Mouse (Mus musculus) limb, embryonic 11.5 days (tissue): ENCODE data around the gene Fig4. TPM values are rescaled to one million over a fixed set of nuclear protein-coding genes. Genes with fewer than 3 reads are reported as not detected.

ENCODE experiments used
- ATAC-seq: fragments of 200-750 bp; cut with Nextera tagmentation; 2 replicates; pipeline ENCODE4 v1.8.0; 2017; ENCODE audit warnings: low read depth; ENCODE audit not compliant: insufficient number of reproducible peaks, low FRiP score, low TSS enrichment
- DNase-seq: peaks from one replicate; pipeline ENCODE4 v3.0.0-alpha.2; 2015; ENCODE audit warnings: low spot score
- H3K27ac ChIP-seq: fragments of 300-500 bp; sonication (generic); replicated peaks from 2 replicates; pipeline ENCODE4 v1.5.1; 2014; ENCODE audit warnings: low read depth, mild to moderate bottlenecking, low read length
- H3K27me3 ChIP-seq: fragments of 300-500 bp; sonication (generic); 2 replicates; pipeline ENCODE4 v1.6.1; 2014; ENCODE audit warnings: mild to moderate bottlenecking, low read length, mixed read lengths; ENCODE audit not compliant: control insufficient read depth, insufficient read depth
- H3K36me3 ChIP-seq: fragments of 300-500 bp; sonication (generic); 2 replicates; pipeline ENCODE4 v1.6.1; 2014; ENCODE audit warnings: mild to moderate bottlenecking, low read length, moderate library complexity, mixed read lengths; ENCODE audit not compliant: control insufficient read depth, insufficient read depth
- H3K4me1 ChIP-seq: fragments of 300-500 bp; sonication (generic); 2 replicates; pipeline ENCODE4 v1.6.1; 2014; ENCODE audit warnings: low read length, mixed read lengths; ENCODE audit not compliant: control insufficient read depth, insufficient read depth
- H3K4me2 ChIP-seq: fragments of 300-500 bp; sonication (generic); 2 replicates; pipeline ENCODE4 v1.6.1; 2014; ENCODE audit warnings: low read depth, mild to moderate bottlenecking, moderate library complexity; ENCODE audit not compliant: severe bottlenecking
- H3K4me3 ChIP-seq: fragments of 300-500 bp; sonication (generic); 2 replicates; pipeline ENCODE4 v1.5.1; 2014; ENCODE audit warnings: low read depth, low read length
- H3K9ac ChIP-seq: fragments of 300-500 bp; sonication (generic); 2 replicates; pipeline ENCODE4 v1.6.1; 2014; ENCODE audit warnings: mild to moderate bottlenecking, low read length
- H3K9me3 ChIP-seq: fragments of 300-500 bp; sonication (generic); 2 replicates; pipeline ENCODE4 v1.6.1; 2016; ENCODE audit warnings: low read length; ENCODE audit not compliant: control insufficient read depth
- WGBS: fragments of 180-500 bp; shearing (Covaris S2); extraction: QIAGEN DNeasy Blood & Tissue Kit; methylation state at CpG from one replicate; pipeline ENCODE4 v1.1.7; 2014; 5-methylcytosine and 5-hydroxymethylcytosine counted together
- polyA plus RNA-seq: library from polyadenylated mRNA; unstranded; fragments of >200 nt; fragmentation: Nextera tagmentation; extraction: Ambion mirVana; gene quantifications from 2 replicates; pipeline ENCODE4 v1.2.1, GENCODE M21; 2014

Gene Fig4
- polyA plus RNA-seq, 1 experiment from 2014 or later = 15.1 TPM

- Histone ChIP-seq H3K9me3 (no peaks in the 10 kb centered on the region), H3K27ac (no peak overlapping the region), H3K27me3 (no peaks in the 10 kb centered on the region), H3K4me2 (no peak overlapping the region), H3K4me1 (no peaks in the 10 kb centered on the region), H3K36me3 (no peaks in the 10 kb centered on the region), H3K4me3 (no peak overlapping the region), H3K9ac (no peak overlapping the region)
- ATAC-seq = no peak
- DNase-seq = no peak
- WGBS = 72% methylated on average over 6 of the region's 6 CpGs
Observed at GRCm38 (mm10) chr10:41280177-41280576, 22.9 kb downstream of the Fig4 start.

DNA sequence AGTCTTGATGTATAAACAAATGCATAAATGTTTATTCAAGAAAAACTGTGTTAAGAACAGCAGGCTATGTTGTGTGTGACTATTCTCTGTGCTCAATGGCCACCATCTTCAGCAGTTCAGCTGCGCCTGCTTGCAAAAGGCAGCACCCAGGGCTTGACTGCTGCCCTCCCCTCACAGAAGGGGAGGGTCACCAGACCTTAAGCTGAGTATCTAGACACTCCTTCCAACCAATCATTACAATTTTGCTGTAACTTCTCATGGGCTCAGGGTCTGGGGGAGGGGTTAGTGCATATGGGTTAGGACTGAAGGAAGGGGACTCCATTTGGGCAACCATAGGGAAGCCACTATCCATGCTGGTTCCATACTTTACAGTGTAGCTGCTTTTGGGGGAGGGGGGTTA is 24.3 kb downstream of the Fig4 start:
- Histone ChIP-seq H3K4me2 (no peak overlapping the region), H3K27ac (no peak overlapping the region), H3K4me3 (no peak overlapping the region), H3K27me3 (no peaks in the 10 kb centered on the region), H3K9me3 (no peaks in the 10 kb centered on the region), H3K36me3 (no peaks in the 10 kb centered on the region), H3K4me1 (no peaks in the 10 kb centered on the region), H3K9ac (no peak overlapping the region)
- WGBS = 95% methylated on average over 1 of the region's 1 CpGs
- no peak for ATAC-seq
- no peak for DNase-seq

- Histone ChIP-seq H3K4me3 (no peak overlapping the region), H3K27me3 (no peaks in the 10 kb centered on the region), H3K36me3 (no peaks in the 10 kb centered on the region), H3K4me1 (no peaks in the 10 kb centered on the region), H3K27ac (no peak overlapping the region), H3K9ac (no peak overlapping the region), H3K9me3 (no peaks in the 10 kb centered on the region), H3K4me2 (no peak overlapping the region)
- ATAC-seq (no peak), DNase-seq (no peak)
- 77% methylated on average over 1 of the region's 1 CpGs for WGBS
Observed at GRCm38 (mm10) chr10:41274871-41275270, 28.2 kb downstream of the Fig4 start.

DNA sequence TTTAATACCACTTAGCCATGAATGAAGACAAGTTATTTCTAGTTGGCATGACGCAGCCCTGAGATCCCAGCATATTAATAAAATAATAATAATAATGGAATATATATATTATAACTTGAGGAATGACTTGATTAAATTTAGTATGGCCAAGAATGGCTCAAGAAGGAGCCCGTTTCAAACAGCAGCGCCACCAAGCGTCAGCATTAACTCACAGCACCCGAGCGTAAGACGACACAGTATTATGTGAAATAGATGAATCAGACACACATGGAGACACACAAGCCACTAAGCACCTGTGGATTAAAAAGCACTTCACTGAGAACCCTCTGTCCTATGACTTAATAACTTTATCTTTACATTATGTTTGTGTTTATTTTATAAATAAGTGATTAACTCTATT is 31.2 kb downstream of the Fig4 start:
- WGBS = 54% methylated on average over 7 of the region's 7 CpGs

GRCm38 (mm10) chr10:41261889-41262288 is 41.2 kb downstream of the Fig4 start:
- no peaks in the 10 kb centered on the region for H3K9me3 ChIP-seq
- no peak overlapping the region for H3K4me2 ChIP-seq
- H3K36me3 ChIP-seq = no peaks in the 10 kb centered on the region
- ATAC-seq (no peak), DNase-seq (no peak)
- H3K27ac ChIP-seq = no peak overlapping the region
- H3K27me3 ChIP-seq = no peaks in the 10 kb centered on the region
- H3K4me1 ChIP-seq = peaks cover 4% of the 10 kb centered on the region; the same call in 1 of the 2 replicates
- no peak overlapping the region for H3K9ac ChIP-seq
- no peak overlapping the region for H3K4me3 ChIP-seq

More for the DNA sequence above, 31.2 kb downstream of the Fig4 start:
- H3K4me1 ChIP-seq = no peaks in the 10 kb centered on the region
- H3K36me3 ChIP-seq = no peaks in the 10 kb centered on the region
- no peaks in the 10 kb centered on the region for H3K27me3 ChIP-seq
- ATAC-seq (no peak), DNase-seq (no peak)
- no peak overlapping the region for H3K27ac ChIP-seq
- H3K4me2 ChIP-seq = no peak overlapping the region
- H3K9me3 ChIP-seq = no peaks in the 10 kb centered on the region
- H3K4me3 ChIP-seq = no peak overlapping the region
- H3K9ac ChIP-seq = no peak overlapping the region

- DNase-seq (no peak), ATAC-seq (no peak)
- no peak overlapping the region for H3K4me3 ChIP-seq
- no peaks in the 10 kb centered on the region for H3K36me3 ChIP-seq
- 39% methylated on average over 1 of the region's 1 CpGs for WGBS
- H3K27me3 ChIP-seq = no peaks in the 10 kb centered on the region
- no peaks in the 10 kb centered on the region for H3K9me3 ChIP-seq
- H3K9ac ChIP-seq = no peak overlapping the region
- H3K4me2 ChIP-seq = no peak overlapping the region
- H3K27ac ChIP-seq = no peak overlapping the region
- H3K4me1 ChIP-seq = peaks cover 4% of the 10 kb centered on the region; the same call in 1 of the 2 replicates
Observed at GRCm38 (mm10) chr10:41261218-41261617, 41.8 kb downstream of the Fig4 start.

DNA sequence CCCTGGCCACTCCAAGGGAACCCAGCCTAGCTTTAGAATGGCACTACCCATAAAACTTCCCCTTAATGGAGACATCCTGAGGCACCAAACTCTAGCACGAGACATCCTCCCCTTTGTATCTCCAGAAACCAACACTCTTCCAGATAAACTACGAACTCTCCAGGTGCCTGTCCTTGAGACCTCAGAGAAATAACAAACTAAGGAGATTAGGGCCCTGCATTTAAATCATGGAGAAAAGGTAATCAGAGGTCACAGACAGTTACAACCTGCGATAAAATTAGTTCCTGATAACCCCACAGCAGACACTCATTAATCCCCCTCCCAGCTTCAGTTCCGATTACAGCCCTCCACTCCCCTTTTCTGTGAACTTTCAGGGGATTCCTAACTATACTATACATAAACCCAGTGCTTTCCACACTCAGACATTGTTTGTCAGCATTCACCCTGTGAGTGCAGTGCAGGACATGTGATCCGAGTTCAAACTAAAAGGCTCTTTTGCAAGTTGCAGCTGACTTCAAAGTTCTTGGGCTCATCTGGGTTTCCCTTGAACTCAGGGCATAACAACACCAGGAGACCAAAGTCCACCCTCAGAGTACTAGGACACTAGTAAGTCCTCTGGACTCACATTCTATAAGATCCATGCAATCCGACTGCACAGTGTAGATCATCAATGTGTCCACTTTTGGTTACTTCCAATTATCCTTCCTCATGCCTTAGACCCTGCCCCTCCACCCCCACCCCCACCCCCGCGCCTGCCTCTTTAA is 42.6 kb downstream of the Fig4 start:
- Histone ChIP-seq H3K27me3 (no peaks in the 10 kb centered on the region), H3K9me3 (no peaks in the 10 kb centered on the region), H3K4me2 (no peak overlapping the region), H3K36me3 (no peaks in the 10 kb centered on the region), H3K27ac (no peak overlapping the region), H3K9ac (no peak overlapping the region), H3K4me3 (no peak overlapping the region), H3K4me1 (peaks cover 4% of the 10 kb centered on the region; the same call in 1 of the 2 replicates)
- ATAC-seq (no peak), DNase-seq (no peak)
- WGBS = 19% methylated on average over 8 of the region's 8 CpGs

- DNase-seq (peak; percentile 47), ATAC-seq (0 out of 2 replicates have a peak, but pooled peaks have one; percentile 17)
- Histone ChIP-seq H3K4me1 (peaks cover 9% of the 10 kb centered on the region; the same call in 1 of the 2 replicates), H3K27ac (no peak overlapping the region), H3K9me3 (no peaks in the 10 kb centered on the region), H3K4me3 (no peak overlapping the region), H3K36me3 (no peaks in the 10 kb centered on the region; the same call in 1 of the 2 replicates), H3K9ac (no peak overlapping the region), H3K4me2 (no peak overlapping the region), H3K27me3 (no peaks in the 10 kb centered on the region)
- WGBS = 20% methylated on average over 5 of the region's 5 CpGs
Observed at GRCm38 (mm10) chr10:41250749-41251065, 52.4 kb downstream of the Fig4 start.
